Mouse (Mus musculus) 416B (cell line): ENCODE data around the gene Rhbg.
"Not testable (repeated sequence)": the region's sequence is repeated elsewhere in the genome, so short reads cannot be mapped to it uniquely, and the experiment has no call there.

Experiments used
- DNase-seq: peaks from one replicate; pipeline ENCODE4 v3.0.0; 2011; ENCODE audit warnings: low read depth

Rhbg gene

DNA sequence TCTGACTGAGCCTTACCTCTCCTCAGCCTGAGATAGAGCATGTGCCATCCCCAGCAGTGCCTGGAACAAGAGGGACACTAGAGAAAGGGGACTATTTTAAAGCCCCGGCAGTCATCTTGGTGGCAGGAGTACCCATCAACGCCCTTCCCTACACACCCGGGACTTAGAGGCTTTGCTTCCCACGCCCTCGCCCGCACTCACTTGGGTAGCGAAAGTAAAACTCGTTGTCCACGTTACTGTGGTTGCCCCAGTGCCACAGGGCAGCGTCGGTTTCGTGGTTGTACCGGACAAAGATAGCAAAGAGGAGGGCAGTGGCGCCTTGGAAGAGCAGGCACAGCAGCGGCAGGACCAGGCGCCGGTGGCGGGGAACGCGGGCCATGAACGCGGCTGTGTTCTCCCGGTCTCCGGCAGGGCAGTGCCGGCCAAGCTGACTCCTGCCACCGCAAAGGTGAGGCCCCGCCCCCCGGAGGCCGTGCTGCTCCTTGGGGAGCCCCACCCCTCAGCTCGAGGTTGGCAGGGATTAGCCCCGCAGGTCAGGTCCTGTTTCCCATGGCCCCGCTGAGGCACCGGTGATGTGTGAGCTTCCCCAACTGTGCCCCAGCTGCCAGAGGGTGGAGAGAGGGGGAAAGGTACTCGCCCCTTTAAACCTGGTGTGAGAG is at the start of gene Rhbg:
Gene Rhbg, minus strand, starts transcription at position 442 of the 659 bp plus-strand sequence.
- DNase-seq: no peak

GRCm38 (mm10) chr3:88299172-88299571 is 44.7 kb upstream of the Rhbg start:
- DNase-seq: no peak

GRCm38 (mm10) chr3:88297321-88297851 is 42.9 kb upstream of the Rhbg start:
- DNase-seq: no peak

DNA sequence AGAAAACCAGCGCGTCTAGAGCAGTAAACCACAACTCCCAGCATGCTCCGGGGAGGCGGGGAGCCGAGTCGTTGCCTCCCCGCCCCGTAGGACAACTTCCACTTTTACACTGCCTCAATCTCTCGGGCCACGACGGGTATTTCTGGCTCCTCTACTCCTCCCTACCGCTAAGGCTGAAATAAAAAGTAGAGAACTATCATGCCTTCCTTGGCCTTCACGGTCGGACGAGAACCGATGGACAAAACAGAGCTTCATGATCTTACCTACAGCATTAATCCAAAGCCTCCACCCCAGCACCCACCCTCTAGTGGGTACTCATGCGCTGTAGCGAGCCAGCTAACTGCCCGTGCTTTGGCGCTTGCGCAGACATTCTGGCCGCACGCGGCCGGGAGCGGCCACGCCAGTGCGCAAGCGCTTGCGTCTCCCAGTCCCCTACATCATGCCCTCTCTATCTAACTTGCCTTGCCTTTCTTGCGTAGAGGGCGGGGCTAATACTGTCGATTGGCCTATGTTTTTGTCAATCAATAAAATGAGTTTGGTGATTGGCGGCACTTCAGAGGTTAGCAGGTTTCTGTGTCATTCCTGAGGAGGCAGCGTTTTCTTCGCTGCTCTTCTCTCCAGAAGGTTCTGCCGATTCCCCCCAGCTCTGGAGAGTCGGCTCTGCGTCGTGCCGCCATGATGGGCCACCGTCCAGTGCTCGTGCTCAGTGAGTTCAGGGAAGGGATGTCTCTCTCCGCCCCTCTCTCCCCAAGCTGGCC is 42.2 kb upstream of the Rhbg start, which contains the start of the genes Tsacc and Cct3:
Gene Tsacc, minus strand, starts transcription at position 439 of the 758 bp plus-strand sequence.
Gene Cct3, plus strand, starts transcription at position 556 of the 758 bp plus-strand sequence.
- peak; percentile 100 for DNase-seq

DNA sequence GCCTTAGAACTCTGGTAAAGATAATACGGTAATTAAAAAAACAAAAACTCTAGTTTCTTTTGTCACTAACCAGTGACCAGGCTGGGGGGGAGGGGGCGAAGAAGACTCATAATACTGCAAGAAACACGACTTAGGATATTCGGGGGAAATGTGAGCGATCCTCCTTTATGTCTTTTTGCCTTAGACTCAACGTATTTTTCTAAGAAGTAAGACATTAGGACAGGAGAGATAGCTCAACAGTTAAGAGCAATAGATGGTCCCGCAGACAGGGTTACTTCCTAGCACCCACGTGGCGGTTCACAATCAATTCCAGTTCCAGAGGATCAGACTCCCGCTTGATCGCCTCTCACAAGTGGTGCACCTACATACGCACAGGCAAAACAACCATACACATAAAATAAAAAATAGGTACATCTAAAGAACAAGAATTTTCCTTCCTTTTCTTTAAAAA is 41.6 kb upstream of the Rhbg start:
- no peak for DNase-seq

DNA sequence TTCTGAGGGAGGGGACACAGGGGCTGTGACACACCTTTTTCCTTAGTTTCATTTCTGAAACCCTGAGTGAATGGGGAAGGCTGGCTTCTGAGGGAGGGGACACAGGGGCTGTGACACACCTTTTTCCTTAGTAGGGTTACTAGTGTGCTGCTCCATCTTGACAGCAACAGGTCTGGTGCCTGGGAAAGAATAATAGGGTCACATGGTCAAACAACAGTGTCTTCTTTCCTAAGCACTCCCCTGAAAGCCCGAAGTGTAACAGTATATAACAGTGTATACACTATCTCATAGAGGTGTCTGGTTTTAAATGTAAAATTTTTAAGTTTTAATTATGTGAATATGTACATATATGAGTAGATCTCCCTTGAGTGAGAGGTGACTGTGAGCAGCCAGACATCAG is 40.8 kb upstream of the Rhbg start:
- DNase-seq: peak; percentile 48

- DNase-seq: peak; percentile 77
These were observed 37.5 kb upstream of the Rhbg start for GRCm38 (mm10) chr3:88291970-88292369.

DNA sequence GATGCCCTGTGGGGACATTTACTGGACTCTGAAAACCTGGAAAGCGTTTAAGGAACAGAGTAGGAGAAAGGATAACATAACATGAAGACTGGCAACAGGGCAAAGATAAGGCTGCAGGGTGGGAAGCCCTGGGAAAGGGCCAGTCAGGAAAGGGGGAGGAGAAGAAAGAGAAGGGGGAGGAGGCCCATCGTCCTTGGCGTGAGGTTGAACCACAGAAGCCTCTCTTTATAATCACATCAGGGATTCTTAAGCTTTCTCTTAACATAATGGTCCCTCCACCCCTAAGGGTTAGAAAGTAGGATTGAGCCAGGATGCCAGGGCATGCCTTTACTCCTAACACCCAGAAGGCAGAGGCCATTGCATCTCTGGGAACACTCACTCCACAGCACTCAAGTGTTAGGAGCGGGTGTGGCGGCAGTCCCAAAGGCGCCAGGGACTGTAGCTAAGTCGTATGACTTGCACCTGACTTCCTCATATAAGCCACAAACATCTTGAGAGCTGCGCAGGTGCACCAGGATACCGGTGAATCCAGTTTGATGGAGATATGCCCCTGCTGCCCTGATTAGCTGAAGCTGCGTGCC is 33.7 kb upstream of the Rhbg start:
- DNase-seq: not testable (repeated sequence)

GRCm38 (mm10) chr3:88287110-88287509 is 32.6 kb upstream of the Rhbg start, which contains the start of gene Gm38392:
Gene Gm38392, minus strand, starts transcription at chr3:88287210.
- no peak for DNase-seq

DNA sequence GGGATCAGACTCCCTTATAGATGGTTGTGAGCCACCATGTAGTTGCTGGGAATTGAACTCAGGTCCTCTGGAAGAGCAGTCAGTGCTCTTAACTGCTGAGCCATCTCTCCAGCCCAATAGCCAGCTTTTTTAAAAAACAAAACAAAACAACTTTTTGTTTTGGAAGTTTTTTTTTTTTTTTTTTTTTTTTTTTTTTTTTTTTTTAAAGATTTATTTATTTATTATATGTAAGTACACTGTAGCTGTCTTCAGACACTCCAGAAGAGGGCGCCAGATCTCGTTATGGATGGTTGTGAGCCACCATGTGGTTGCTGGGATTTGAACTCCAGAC is 31.0 kb upstream of the Rhbg start:
- not testable (repeated sequence) for DNase-seq

GRCm38 (mm10) chr3:88284815-88285564 is 30.5 kb upstream of the Rhbg start:
- not testable (repeated sequence) for DNase-seq

DNA sequence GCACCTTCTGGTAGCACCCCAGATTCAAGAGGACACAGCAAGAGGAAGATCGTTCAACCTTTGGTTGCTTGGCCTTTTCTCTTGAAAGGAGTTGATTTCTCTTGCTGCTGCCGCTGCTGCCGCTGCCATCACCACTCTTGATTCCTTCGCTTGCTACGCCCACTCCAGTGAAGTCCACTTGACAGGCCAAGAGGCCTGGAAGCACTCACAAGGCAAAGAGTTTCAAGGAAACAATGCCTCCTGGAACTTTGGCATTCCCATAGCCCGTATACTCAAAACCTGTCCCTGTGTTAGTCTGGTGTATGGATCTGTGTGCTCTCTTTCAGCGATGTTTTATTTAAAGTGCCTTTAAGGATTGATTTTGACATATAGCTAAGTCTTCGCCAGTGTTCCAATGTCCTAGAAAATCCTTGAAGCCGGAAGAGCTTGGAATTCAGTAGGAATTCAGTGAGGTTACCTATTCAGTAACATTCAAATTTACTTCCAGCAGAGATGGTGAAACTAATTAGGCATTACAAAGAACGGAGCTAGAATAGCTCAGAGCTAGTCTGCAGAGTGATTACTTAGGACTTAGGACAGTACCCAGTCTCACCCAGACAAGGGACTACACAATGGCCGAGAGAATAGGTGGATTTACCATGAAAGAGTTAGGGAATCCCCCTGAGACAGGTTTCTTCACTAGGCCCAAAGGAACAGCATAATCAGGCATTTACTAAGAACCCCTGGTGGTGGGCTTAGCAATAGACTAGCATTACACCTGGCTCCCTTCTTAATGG is 26.8 kb upstream of the Rhbg start:
- not testable (repeated sequence) for DNase-seq

GRCm38 (mm10) chr3:88280035-88280434 is 25.5 kb upstream of the Rhbg start:
- DNase-seq: no peak

- DNase-seq: peak; percentile 36
These were observed 22.1 kb upstream of the Rhbg start for GRCm38 (mm10) chr3:88276529-88277143.

DNA sequence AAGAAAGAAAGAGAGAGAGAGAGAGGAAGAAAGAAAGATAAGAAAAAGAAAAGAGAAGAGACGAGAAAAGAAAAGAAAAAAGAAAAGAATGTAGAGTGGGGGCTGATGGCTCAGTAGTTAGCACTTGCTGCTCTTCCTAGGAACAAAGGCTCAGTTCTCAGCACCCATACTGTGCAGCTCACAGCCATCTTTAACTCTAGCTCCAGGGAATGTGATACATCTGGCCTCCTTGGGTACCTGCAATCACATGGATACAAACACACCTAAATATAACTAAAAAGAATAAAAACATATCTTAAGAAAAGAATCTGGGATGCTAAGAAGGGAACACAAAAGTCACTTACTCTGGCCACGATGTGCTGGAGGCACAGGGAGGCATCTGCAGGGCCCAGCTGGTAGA is 21.6 kb upstream of the Rhbg start:
- no peak for DNase-seq

DNA sequence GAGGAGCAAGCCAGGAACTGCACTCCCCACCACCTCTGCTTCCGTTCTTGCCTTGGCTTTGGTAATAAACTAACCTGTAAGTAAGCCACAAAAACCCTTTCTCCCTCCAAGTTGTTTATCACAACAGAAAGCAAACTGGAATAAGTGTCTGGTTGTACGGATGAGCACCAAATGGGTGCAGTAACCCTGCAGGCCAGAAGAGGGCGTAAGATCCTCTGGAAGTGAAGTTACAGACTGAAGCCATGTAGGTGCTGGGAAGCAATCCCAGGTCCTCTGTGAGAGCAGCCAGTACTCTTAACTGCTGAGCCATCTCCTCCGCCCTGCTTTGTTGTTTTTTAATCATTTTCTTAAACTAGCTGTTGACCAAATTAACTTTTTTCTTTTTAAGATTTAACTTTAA is 19.5 kb upstream of the Rhbg start:
- no peak for DNase-seq

- DNase-seq: no peak
These were observed 17.4 kb upstream of the Rhbg start for GRCm38 (mm10) chr3:88271859-88272258.

- not testable (repeated sequence) for DNase-seq
These were observed 16.8 kb upstream of the Rhbg start for GRCm38 (mm10) chr3:88271298-88271697.

DNA sequence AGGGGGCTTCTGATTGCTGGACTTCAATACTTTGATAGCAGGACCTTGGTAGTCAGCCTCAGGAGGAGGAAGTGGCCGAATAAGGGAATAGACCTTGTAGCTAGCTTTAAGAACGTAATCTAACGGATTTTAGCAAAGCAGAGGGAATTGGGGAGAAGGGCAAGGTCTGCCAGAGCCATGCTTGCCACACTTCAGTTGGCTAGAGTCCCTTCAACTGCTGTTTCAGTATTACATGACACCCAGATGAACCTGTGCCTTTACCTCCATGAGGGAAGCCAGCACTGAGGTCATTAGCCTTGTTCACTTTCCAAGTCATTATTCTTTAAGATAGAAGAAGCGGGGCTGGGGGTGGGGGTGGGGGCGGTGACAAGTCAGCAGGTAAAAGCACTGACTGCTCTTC is 14.5 kb upstream of the Rhbg start:
- DNase-seq: no peak

DNA sequence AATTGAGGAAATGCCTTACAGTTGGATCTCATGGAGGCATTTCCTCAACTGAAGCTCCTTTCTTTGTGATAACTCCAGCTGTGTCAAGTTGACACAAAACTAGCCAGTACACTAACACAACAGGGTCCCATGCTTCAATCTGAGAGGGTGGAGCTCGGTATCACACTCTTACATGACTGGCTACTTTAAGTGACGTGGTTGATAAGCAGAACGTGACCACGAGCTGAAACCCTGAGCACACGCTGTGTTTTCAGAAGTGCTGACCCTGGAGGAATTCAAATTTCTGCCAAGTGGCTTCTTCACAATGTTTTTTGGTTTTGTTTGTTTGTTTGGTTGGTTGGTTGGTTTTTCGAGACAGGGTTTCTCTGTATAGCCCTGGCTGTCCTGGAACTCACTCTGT is 13.5 kb upstream of the Rhbg start:
- DNase-seq: not testable (repeated sequence)

DNA sequence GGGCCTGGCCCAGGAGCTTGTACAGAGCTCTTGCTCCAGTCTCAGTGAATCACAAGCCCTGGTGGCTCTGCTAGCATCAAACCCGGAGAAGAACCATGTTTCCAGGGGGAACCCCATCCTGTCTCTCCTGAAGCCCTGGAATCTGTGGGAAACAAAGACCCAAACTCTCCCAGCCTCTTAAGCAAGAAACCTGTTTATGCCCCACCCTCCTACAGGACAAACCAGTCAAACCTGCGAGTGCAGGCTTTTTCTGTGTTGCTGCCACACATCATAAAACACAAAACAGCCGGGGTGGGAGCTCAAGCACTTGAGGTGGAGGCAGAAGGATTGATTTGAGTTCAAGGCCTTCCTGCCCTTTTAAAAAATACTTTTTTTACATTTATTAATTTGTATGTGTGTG is 7.8 kb upstream of the Rhbg start:
- DNase-seq: no peak
